Mouse (Mus musculus): ENCODE results near the gene Ube2g2.
A peak's percentile ranks its signal among the peaks of the same experiment; 100 is the strongest.

Ube2g2 gene

GRCm38 (mm10) chr10:77606855-77607254 is 15.2 kb upstream of the Ube2g2 start:
- no peak for DNase-seq

- DNase-seq = no peak
These were observed 14.6 kb upstream of the Ube2g2 start for GRCm38 (mm10) chr10:77607441-77607840.

GRCm38 (mm10) chr10:77608589-77608988 is 13.5 kb upstream of the Ube2g2 start:
- no peak for DNase-seq

- no peak for DNase-seq
These were observed 11.7 kb upstream of the Ube2g2 start for GRCm38 (mm10) chr10:77610221-77610961.

GRCm38 (mm10) chr10:77613409-77613808 is 8.7 kb upstream of the Ube2g2 start:
- DNase-seq = no peak

GRCm38 (mm10) chr10:77615647-77616046 is 6.4 kb upstream of the Ube2g2 start:
- no peak for DNase-seq

GRCm38 (mm10) chr10:77616166-77616565 is 5.9 kb upstream of the Ube2g2 start:
- DNase-seq = no peak

GRCm38 (mm10) chr10:77616926-77617325 is 5.1 kb upstream of the Ube2g2 start:
- DNase-seq = no peak

GRCm38 (mm10) chr10:77621546-77621945 is 529 bp upstream of the Ube2g2 start:
- DNase-seq = no peak

GRCm38 (mm10) chr10:77623069-77623492 is 1.0 kb downstream of the Ube2g2 start:
- peak; percentile 21 for DNase-seq

- no peak for DNase-seq
These were observed 1.7 kb downstream of the Ube2g2 start for GRCm38 (mm10) chr10:77623639-77624400.

GRCm38 (mm10) chr10:77624570-77624995 is 2.5 kb downstream of the Ube2g2 start:
- DNase-seq = no peak

- DNase-seq = no peak
These were observed 4.0 kb downstream of the Ube2g2 start for GRCm38 (mm10) chr10:77626036-77626435.

- DNase-seq = no peak
These were observed 4.5 kb downstream of the Ube2g2 start for GRCm38 (mm10) chr10:77626591-77626990.

- peak; percentile 80 for DNase-seq
These were observed 5.4 kb downstream of the Ube2g2 start for GRCm38 (mm10) chr10:77627497-77627896.

GRCm38 (mm10) chr10:77629163-77629562 is 7.1 kb downstream of the Ube2g2 start:
- no peak for DNase-seq

GRCm38 (mm10) chr10:77629970-77630369 is 7.9 kb downstream of the Ube2g2 start:
- DNase-seq = no peak

GRCm38 (mm10) chr10:77634016-77634415 is 11.9 kb downstream of the Ube2g2 start:
- no peak for DNase-seq

GRCm38 (mm10) chr10:77634452-77635231 is 12.6 kb downstream of the Ube2g2 start:
- no peak for DNase-seq

- DNase-seq = no peak
These were observed 14.3 kb downstream of the Ube2g2 start for GRCm38 (mm10) chr10:77636234-77636922.

- no peak for DNase-seq
These were observed 16.9 kb downstream of the Ube2g2 start for GRCm38 (mm10) chr10:77638956-77639355.

GRCm38 (mm10) chr10:77643160-77643559 is 21.1 kb downstream of the Ube2g2 start:
- DNase-seq = no peak

GRCm38 (mm10) chr10:77645571-77645970 is 23.5 kb downstream of the Ube2g2 start:
- no peak for DNase-seq

Data from right cerebral cortex, postnatal 4 days (tissue).